Mouse (Mus musculus) layer of hippocampus, postnatal 14 days (tissue): ENCODE measurements around the gene Hoxa6. TPM values are rescaled to one million over a fixed set of nuclear protein-coding genes. Genes with fewer than 3 reads are reported as not detected.

ENCODE experiments used
- DNase-seq, 2 experiments: peaks; one replicate each; pipeline ENCODE4 v3.0.0; 2021 to 2022; ENCODE audit warnings: low spot score in 2 of 2, mixed read lengths in 1 of 2
- total RNA-seq, 2 experiments: library from RNA; stranded (reverse); gene quantifications; 2 replicates each; pipeline ENCODE4 v1.2.3; 2021

Gene Hoxa6
- total RNA-seq, 2 experiments from 2014 or later = not detected

GRCm38 (mm10) chr6:52165441-52166370 lies 42.8 kb downstream of the Hoxa6 start:
- no peak for DNase-seq

- no peak for DNase-seq
Observed at GRCm38 (mm10) chr6:52164626-52165440, 43.7 kb downstream of the Hoxa6 start, which contains the start of gene Hoxa2. Hoxa2 (minus strand) TSS chr6:52164831.

- no peak for DNase-seq
Observed at GRCm38 (mm10) chr6:52164051-52164625, 44.4 kb downstream of the Hoxa6 start.

GRCm38 (mm10) chr6:52163366-52164031 lies 45.0 kb downstream of the Hoxa6 start:
- no peak for DNase-seq

- DNase-seq = no peak
Observed at GRCm38 (mm10) chr6:52162611-52163365, 45.7 kb downstream of the Hoxa6 start.

GRCm38 (mm10) chr6:52162093-52162380 lies 46.5 kb downstream of the Hoxa6 start:
- DNase-seq = no peak

- DNase-seq = no peak
Observed at GRCm38 (mm10) chr6:52161336-52162092, 47.0 kb downstream of the Hoxa6 start.

GRCm38 (mm10) chr6:52160511-52161335 lies 47.8 kb downstream of the Hoxa6 start:
- DNase-seq = no peak

- DNase-seq = no peak
Observed at GRCm38 (mm10) chr6:52159979-52160378, 48.5 kb downstream of the Hoxa6 start.

GRCm38 (mm10) chr6:52159164-52159761 lies 49.3 kb downstream of the Hoxa6 start:
- no peak for DNase-seq

GRCm38 (mm10) chr6:52158276-52159051 lies 50.1 kb downstream of the Hoxa6 start, which contains the start of gene Hoxa1:
Hoxa1 (minus strand) TSS chr6:52158317.
- DNase-seq = no peak

GRCm38 (mm10) chr6:52157466-52158275 lies 50.9 kb downstream of the Hoxa6 start:
- no peak for DNase-seq

GRCm38 (mm10) chr6:52156551-52157200 lies 51.8 kb downstream of the Hoxa6 start:
- DNase-seq = no peak
